Mouse (Mus musculus) thymus, postnatal 0 days (tissue): ENCODE results near the gene Gfm2. TPM values are rescaled to one million over a fixed set of nuclear protein-coding genes. Genes with fewer than 3 reads are reported as not detected.
"Not testable (repeated sequence)": the region's sequence is repeated elsewhere in the genome, so short reads cannot be mapped to it uniquely, and the experiment has no call there.

ENCODE experiments used
- DNase-seq: peaks from one replicate; pipeline ENCODE4 v3.0.0-alpha.2; 2015; ENCODE audit warnings: low spot score
- polyA plus RNA-seq: library from polyadenylated mRNA; unstranded; fragments of >200 nt; fragmentation: Nextera tagmentation; extraction: Ambion mirVana; gene quantifications from 2 replicates; pipeline ENCODE4 v1.2.1, GENCODE M21; 2015

Gene Gfm2
- polyA plus RNA-seq: 21.0 and 23.2 TPM in 2 replicates

- DNase-seq: peak; percentile 95
Observed at GRCm38 (mm10) chr13:97137466-97138400, at the start of gene Gfm2, which contains the start of gene Nsa2. Gfm2 (plus strand) TSS chr13:97137937. Nsa2 (minus strand) TSS chr13:97137937.

DNA sequence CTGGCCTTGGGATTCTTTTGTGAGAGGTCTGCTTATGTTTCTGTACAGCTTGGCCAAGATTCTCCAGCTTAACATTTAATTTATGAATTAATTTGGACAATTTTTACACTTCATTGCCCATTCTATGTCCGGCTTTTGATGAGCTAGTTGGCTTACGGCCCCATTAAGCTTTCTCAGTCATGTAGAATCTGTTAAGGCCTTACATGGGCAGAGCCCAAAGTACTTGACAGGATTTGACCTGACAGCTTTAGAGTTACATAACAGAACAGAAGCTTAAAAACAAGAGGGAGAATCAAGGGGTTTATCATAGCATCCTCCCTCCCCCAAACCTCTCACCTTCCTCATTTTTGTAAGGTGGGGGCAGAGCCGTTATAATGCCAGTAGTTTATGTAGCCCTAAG lies 49.6 kb upstream of the Gfm2 start:
- DNase-seq: no peak

DNA sequence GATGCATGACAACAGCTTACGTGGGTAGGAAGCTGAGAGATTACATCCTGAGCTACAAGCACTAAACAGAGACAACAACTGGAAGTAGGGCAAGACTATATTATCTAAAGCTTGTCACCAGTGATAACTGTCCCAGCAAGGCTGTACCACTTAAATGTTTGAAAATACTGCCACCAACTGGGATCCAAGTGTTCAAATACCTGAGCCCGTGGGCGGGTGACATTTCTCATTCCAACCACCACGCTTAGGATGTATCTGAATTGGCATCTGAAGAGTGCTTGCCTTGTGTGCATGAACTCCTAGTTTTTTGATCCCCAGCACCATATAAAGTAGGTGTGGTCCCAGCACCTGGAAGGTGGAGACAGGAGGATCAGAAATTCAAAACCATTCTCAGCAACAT lies 42.0 kb upstream of the Gfm2 start:
- no peak for DNase-seq

GRCm38 (mm10) chr13:97099187-97099852 lies 38.4 kb upstream of the Gfm2 start, which contains the start of gene Gm6169:
Gm6169 (minus strand) TSS chr13:97099237.
- DNase-seq: peak; percentile 37

DNA sequence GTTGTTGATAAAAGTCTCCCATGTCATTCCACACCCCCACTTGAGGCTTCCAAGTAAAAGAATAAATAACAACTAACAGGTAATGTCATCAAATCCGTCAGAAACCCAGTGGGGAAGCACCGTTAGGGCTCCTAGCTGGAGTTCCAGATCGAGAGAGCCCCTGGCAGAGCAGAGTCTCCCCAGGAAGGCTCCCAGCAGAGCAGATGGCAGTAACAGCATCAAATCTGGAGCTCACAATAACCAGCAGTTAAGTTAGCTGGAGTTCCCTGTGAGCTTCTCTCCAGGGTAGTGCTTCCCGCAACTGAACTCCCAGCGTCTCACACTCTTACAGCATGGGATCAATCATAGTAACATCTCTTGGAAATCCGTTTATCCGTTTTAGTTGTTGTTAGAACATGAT lies 32.7 kb upstream of the Gfm2 start:
- DNase-seq: no peak

GRCm38 (mm10) chr13:97107721-97108120 lies 30.0 kb upstream of the Gfm2 start:
- not testable (repeated sequence) for DNase-seq

GRCm38 (mm10) chr13:97109046-97109445 lies 28.7 kb upstream of the Gfm2 start:
- no peak for DNase-seq

DNA sequence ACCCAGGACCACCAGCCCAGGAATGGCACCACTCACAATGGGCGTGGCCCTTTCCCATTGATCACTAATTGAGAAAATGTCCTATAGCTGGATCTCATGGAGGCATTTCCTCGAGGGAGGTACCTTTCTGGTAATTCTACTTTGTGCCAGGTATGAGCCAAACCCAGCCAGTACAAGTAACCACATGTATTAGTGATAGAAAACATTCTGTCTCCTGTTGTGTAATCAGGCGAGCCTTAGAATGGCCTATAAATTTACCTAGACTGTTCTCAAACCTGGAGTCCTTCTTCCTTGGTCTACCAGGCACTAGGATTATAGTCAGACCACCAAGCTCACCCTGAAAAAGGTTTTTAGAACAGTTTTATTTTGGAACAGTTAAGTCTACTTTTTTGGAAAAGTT lies 16.4 kb upstream of the Gfm2 start:
- no peak for DNase-seq

GRCm38 (mm10) chr13:97129654-97130053 lies 8.1 kb upstream of the Gfm2 start:
- not testable (repeated sequence) for DNase-seq

GRCm38 (mm10) chr13:97130413-97130812 lies 7.3 kb upstream of the Gfm2 start:
- not testable (repeated sequence) for DNase-seq

- DNase-seq: not testable (repeated sequence)
Observed at GRCm38 (mm10) chr13:97138404-97138931, 731 bp downstream of the Gfm2 start.

DNA sequence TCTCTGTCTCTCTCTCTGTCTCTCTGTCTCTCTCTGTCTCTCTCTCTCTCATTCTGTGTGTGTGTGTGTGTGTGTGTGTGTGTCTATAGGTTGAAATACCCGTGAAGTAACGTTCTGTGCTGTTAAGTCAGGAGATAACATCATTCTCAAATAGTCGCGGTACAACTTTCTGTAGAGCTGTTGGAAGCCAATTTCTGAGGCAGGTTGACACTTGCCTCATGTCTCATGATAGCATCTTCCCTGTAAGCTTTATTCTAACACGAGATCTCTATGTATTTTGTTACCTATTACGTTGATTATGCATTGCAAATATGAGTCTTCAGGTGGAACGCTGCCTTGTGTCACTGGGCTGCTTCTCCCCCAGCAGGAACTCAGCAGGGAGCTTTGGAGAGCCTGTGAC lies 4.6 kb downstream of the Gfm2 start:
- DNase-seq: no peak

GRCm38 (mm10) chr13:97145834-97146233 lies 8.1 kb downstream of the Gfm2 start:
- DNase-seq: peak; percentile 56

DNA sequence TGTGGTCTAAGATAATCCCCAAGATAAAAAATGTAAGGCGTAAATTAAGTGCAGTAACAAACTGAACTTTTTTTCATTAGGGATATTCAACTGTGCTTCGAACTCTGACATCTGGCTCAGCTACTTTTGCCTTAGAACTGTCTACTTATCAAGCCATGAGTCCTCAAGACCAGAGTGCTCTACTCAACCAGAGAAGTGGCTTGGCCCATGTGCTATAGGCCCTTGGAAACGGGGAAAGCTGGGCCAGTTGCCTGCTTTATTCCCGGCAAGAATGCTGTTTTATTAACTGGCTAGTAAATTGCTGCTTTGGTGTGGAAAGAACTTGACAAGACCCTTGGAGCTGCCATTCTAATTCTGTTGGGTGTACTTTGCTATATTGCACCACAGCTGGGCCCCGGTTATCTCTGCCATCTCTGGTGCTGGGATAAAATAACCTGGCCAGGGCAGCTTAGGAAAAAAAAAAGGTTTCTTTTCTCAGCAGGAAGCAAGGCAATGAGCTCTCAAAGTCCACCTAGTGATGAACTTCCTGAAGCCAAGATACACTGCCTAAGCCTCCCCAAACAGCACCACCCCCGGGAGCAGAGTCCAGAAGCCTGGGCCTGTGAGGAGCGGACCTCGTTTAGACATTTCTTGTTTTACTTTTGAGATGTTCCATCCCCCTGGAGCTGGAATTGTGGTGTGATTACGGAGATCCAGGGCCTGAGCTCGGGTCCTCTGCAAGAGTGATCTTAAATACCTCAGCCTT lies 38.0 kb downstream of the Gfm2 start:
- DNase-seq: no peak

DNA sequence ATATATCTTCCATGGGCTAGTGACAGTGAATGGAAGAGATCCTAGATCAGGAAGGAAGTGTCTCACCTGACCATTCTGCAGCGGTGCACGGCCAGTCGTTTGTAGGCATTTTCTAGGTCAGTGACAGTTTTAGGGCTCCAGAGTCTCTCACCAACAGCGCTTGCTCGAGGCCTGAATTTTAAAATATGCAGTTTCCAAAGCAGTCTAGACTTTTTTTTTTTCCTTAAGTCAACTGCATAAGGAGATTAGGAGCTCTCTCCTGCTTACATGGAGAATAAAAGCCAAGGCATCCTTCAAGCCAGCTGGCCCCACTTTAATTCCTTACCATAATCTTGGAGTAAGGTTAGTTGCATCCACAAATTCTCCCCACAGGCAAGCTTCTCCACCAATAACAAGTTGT lies 39.0 kb downstream of the Gfm2 start:
- DNase-seq: no peak

DNA sequence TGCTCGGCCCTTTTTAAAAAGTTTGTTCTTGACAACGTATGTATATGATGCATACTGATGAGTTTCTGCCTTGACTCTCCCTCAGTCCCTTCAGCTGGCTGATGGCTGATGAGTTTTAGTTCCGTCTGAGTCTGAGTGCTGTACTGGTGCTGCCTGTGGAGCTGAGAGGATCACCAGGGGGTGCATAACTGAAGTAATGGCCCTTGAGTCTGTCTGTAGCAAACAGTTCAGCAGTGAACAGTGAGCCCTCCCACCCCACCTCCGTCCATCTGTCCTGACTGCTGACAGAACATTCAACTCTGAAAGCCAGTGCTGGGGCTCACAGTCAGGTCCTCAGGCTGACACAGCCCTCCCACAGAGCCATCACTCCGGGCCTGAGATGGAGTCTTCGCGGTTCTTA lies 41.2 kb downstream of the Gfm2 start:
- no peak for DNase-seq

GRCm38 (mm10) chr13:97180113-97180828 lies 42.5 kb downstream of the Gfm2 start:
- DNase-seq: no peak

GRCm38 (mm10) chr13:97182821-97183220 lies 45.1 kb downstream of the Gfm2 start:
- no peak for DNase-seq

- DNase-seq: no peak
Observed at GRCm38 (mm10) chr13:97184168-97184567, 46.4 kb downstream of the Gfm2 start.

DNA sequence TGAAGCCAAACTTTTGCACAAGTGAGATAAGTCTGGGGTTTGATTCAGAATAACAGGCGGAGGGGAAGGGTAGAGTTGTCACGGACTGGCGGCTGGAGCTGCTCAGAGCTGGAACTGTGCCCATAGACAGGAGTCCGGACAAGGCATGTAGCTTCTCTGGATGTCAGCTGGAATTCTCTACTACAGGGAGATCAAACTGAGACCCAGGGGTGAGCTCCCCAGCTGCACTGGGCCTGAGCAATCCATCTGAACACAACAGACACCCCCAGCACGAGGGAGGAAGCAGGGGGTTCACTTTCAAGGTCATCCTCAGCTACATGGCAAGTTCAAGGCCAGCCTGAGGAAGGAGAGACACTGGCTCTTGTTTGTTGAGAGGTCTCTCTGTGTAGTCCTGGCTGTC lies 46.9 kb downstream of the Gfm2 start:
- no peak for DNase-seq

DNA sequence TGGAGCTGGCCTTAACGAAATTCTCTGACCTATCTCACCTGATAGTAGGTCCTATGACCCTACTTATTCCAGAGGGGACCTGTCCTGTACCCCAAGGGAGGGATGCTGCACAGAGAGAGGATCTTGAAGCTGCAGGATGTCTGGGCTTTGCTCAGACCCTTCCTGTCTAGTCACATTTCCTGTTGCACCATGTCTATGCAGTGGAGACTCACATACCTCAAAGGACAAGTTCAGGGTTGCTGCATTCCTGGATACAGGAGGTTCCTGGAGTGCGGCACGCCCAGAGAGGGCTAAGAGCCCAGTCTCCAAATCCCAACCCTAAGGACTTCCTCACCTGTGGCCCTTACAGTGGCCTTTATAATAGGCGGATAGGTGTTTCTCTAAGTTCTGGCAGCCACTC lies 48.6 kb downstream of the Gfm2 start:
- no peak for DNase-seq
